Mouse (Mus musculus) heart, embryonic 15.5 days (tissue): ENCODE results near the gene Exoc5. TPM values are rescaled to one million over a fixed set of nuclear protein-coding genes. Genes with fewer than 3 reads are reported as not detected.

Experiments used
- polyA plus RNA-seq: library from polyadenylated mRNA; unstranded; fragments of >200 nt; fragmentation: Nextera tagmentation; extraction: Ambion mirVana; gene quantifications from 2 replicates; pipeline ENCODE4 v1.2.1, GENCODE M21; 2015

Gene Exoc5
- polyA plus RNA-seq, 1 experiment from 2014 or later: 30.5 TPM

Other genes starting within 250 kb of the Exoc5 start
- gene Ap5m1, start 556 bp downstream of the Exoc5 start, polyA plus RNA-seq: 18.8 and 19.9 TPM in 2 replicates
- gene Naa30, start 105.6 kb upstream of the Exoc5 start, polyA plus RNA-seq: 7.6 and 8.4 TPM in 2 replicates
- 0.16 and 0.71 TPM in 2 replicates for gene ccdc198, start 178.8 kb upstream of the Exoc5 start, polyA plus RNA-seq